Mouse (Mus musculus) heart, embryonic 10.5 days (tissue): ENCODE measurements at regions not wholly inside any gene's neighbourhood (a gene's known extent, or its start where the extent isn't known, plus 50 kb on each side); places are given as distances from the start of the nearest gene placed in this dataset.
A peak's percentile ranks its signal among the peaks of the same experiment; 100 is the strongest.

Experiments
- DNase-seq: peaks from one replicate; pipeline ENCODE4 v3.0.0-alpha.2; 2017; ENCODE audit warnings: low spot score
- H3K27ac ChIP-seq: fragments of 300-500 bp; sonication (generic); 2 replicates; pipeline ENCODE4 v1.5.1; 2016; ENCODE audit warnings: mild to moderate bottlenecking
- H3K27me3 ChIP-seq: fragments of 300-500 bp; sonication (generic); 2 replicates; pipeline ENCODE4 v1.6.1; 2016; ENCODE audit warnings: mild to moderate bottlenecking; ENCODE audit not compliant: poor library complexity, insufficient read depth, severe bottlenecking
- H3K36me3 ChIP-seq: fragments of 300-500 bp; sonication (generic); 2 replicates; pipeline ENCODE4 v1.6.1; 2016; ENCODE audit warnings: mild to moderate bottlenecking, moderate library complexity
- H3K4me1 ChIP-seq: fragments of 300-500 bp; sonication (generic); 2 replicates; pipeline ENCODE4 v1.6.1; 2016; ENCODE audit warnings: mild to moderate bottlenecking
- H3K4me3 ChIP-seq: fragments of 300-500 bp; sonication (generic); 2 replicates; pipeline ENCODE4 v1.5.1; 2016; ENCODE audit warnings: mild to moderate bottlenecking, moderate library complexity
- H3K9me3 ChIP-seq: fragments of 300-500 bp; sonication (generic); 2 replicates; pipeline ENCODE4 v1.6.1; 2016; ENCODE audit warnings: mild to moderate bottlenecking, moderate library complexity
- WGBS: fragments of 180-500 bp; shearing (Covaris S2); methylation state at CpG from one replicate; pipeline ENCODE4 v1.1.7; 2016; 5-methylcytosine and 5-hydroxymethylcytosine counted together

DNA sequence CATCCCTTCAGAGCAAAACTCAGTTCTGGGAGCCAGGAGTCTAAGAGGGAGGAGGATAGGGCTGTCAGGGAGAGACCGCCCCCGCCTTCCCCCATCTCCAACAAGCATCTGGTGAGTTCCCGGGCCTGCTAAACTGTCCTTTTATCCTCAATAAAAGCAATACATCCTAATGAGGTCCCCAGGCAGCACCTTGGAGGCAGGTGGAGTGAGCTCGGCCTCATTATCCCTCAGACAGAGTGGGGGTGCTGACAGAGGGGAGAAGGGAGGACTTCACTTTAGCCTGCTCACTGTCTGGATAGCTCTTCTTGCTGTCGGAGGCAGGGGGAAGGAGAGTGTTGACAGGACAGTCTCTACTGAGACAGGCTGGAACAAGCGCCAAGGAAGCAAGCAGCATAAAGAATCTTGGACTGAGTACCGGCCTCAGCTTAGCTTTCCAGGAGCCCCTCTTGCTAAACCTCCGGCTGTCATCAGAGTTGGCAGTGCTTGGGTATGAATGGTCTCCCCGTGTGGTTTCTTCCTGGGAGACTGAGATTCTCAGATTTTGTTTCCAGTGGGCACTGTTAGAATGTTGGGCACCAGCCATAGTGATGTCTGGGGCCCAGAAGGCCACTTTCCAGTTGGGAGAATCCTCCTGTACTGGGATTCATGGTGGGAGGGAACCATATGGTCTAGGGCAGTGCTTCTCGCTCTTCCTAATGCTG, 537.3 kb downstream of the Tbc1d22a start:
- Histone ChIP-seq H3K4me1 (0 out of 2 replicates have a peak, but pooled peaks cover 2% of the 10 kb centered on the region), H3K27ac (no peak overlapping the region), H3K4me3 (no peak overlapping the region), H3K9me3 (no peaks in the 10 kb centered on the region), H3K36me3 (no peaks in the 10 kb centered on the region), H3K27me3 (peaks cover 4% of the 10 kb centered on the region; the same call in 1 of the 2 replicates)
- peak; percentile 78 for DNase-seq
- 43% methylated on average over 10 of the region's 10 CpGs for WGBS

DNA sequence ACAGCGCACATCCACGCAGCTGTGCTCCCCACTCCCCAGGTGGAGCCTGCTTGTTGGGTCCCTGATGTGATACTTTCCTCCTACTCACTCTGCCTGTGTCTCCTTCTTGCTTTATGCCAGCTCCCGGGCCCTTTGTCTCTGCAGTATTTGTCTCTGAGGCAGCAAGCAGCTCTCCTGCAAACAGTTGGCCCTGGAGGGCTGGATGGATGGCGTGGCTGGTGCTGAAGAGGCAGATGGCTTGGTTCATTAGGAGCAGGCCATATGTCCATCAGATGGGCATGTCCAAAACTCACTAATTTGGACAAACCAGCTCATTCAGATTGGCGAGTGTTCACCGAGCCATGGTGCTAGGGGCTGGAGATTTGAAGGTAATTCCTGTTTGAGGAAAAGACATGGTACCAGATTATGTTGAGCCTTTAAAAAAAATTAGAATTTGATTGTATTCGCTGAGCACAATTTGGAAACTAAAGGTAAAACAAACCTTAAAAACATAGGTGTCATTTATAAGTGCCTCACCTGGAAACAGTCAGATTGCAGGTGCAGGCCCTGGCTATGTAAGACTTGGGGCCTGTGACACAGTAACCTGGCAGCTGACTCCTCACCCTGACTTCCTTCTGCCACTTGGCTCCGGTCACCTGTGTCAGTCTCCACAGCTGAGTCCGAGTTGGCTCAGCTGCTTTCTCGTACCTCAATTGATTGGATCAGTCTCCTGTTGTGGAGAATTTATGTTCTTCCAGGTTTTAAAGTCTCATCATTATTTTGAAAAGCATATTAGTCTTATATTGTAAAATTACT, 549.5 kb downstream of the Tbc1d22a start:
- no peaks in the 10 kb centered on the region for H3K36me3 ChIP-seq
- no peak for DNase-seq
- H3K4me3 ChIP-seq, result no peak overlapping the region
- no peaks in the 10 kb centered on the region for H3K4me1 ChIP-seq
- H3K27ac ChIP-seq, result no peak overlapping the region
- H3K27me3 ChIP-seq, result no peaks in the 10 kb centered on the region
- no peaks in the 10 kb centered on the region for H3K9me3 ChIP-seq
- WGBS, result 88% methylated on average over 10 of the region's 10 CpGs

DNA sequence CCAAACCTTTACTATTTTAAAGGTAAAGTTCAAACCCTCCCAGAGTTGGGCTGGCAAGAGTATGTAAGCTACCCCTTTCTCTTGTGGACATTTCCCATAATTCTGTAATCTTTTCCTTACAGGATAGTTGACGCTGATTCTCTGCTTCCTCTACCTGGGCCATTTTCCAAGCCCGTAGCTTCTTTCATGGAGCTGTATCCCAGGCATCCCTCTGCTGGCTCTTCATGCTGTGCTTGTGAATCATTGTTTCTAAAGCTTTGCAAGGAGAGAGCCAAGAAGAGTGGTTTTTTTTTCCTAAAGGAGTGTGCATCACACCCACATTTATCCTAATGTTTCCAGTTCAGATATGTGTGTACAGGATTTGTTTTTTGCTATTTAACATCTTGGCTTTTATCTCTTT, 553.4 kb downstream of the Tbc1d22a start:
- Histone ChIP-seq H3K4me3 (no peak overlapping the region), H3K27ac (no peak overlapping the region), H3K27me3 (no peaks in the 10 kb centered on the region; the same call in 1 of the 2 replicates), H3K9me3 (no peaks in the 10 kb centered on the region), H3K36me3 (no peaks in the 10 kb centered on the region), H3K4me1 (no peaks in the 10 kb centered on the region)
- WGBS, result 70% methylated on average over 2 of the region's 2 CpGs
- DNase-seq, result no peak

DNA sequence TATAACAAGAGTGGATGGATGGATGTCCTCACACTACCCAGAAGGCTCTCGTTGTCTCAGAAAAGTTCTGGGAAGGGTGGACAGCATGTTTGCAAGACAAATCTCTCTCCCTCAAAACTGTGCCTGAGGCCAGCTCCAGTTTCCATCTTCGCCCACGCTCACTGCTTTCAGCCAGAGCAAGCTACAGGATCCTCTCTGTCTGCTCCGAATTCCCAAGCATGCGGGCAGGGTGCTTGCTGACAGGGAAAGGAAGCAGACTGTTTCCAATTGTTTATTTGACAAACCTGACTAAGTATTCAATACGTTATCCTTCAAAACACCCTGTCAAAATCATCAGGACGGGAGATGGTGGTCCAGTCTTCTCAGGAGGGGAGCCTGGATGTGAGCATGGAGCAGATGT, 558.8 kb downstream of the Tbc1d22a start:
- Histone ChIP-seq H3K4me3 (no peak overlapping the region), H3K9me3 (no peaks in the 10 kb centered on the region), H3K27ac (no peak overlapping the region), H3K4me1 (no peaks in the 10 kb centered on the region), H3K36me3 (no peaks in the 10 kb centered on the region), H3K27me3 (peaks cover 4% of the 10 kb centered on the region; the same call in 1 of the 2 replicates)
- WGBS, result 60% methylated on average over 7 of the region's 7 CpGs
- no peak for DNase-seq

DNA sequence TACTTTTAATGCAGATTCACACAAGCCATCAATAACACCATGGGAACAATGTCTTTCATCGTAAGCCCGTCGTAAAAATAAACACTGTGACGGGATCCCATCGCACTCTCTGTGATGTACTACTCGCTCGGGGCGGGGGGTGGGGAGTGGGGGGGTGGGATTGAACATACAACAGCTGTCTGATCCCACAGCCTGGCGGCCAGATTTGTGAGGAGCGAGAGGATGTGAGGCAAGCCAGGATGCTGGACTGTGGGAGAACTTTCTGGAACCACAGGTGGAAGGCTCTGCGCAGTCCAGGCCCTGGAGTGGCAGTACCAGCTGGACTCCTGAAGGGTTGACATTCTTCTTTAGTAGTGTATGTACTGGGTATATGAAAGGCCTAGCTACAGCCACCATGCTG, 563.7 kb downstream of the Tbc1d22a start:
- Histone ChIP-seq H3K9me3 (no peaks in the 10 kb centered on the region), H3K36me3 (no peaks in the 10 kb centered on the region), H3K27me3 (peaks cover under 1% of the 10 kb centered on the region; the same call in 1 of the 2 replicates), H3K4me1 (no peaks in the 10 kb centered on the region), H3K4me3 (no peak overlapping the region), H3K27ac (no peak overlapping the region)
- 80% methylated on average over 11 of the region's 11 CpGs for WGBS
- DNase-seq, result no peak

DNA sequence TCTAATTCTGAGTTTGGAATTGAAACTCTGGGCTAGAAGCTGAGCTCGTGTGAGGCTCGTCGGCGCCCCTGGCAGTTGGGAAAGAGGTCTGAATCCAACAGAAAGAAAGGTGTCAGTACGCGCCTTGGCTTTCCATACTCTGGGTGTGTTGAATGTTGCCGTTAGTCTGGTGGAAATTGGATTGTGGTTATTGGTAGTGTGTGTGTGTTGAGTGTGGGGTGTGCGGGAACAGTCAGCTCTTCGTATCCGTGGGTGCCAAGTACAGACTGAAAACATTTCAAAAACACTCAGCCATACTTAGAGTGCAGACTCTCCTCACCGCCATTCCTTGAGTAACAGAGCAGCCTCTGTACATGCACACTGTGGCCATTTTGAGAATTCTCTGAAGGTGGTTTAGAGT, 566.9 kb downstream of the Tbc1d22a start:
- 88% methylated on average over 11 of the region's 11 CpGs for WGBS
- no peaks in the 10 kb centered on the region for H3K9me3 ChIP-seq

DNA sequence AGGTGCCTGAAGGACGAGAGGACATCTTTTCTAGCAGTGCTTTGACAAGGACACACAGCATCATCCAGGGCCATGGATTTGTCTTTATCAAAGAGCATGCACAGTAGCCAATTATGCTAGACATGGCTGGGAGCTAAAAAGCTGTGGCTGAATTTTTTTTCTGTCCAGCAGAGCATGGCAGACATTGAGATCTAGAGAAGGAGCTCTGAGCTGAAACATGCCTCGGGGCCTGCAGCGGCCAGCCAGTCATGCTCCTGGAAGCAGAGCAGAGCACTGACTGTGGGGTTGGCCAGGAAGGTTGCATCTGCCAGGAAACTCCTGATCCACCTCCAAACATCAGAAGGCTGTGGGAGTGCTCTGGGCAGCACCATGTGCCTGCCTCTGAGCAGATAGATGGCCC, 580.5 kb downstream of the Tbc1d22a start:
- Histone ChIP-seq H3K4me1 (no peaks in the 10 kb centered on the region), H3K9me3 (no peaks in the 10 kb centered on the region), H3K27me3 (no peaks in the 10 kb centered on the region; the same call in 1 of the 2 replicates), H3K4me3 (no peak overlapping the region), H3K36me3 (no peaks in the 10 kb centered on the region), H3K27ac (no peak overlapping the region)
- no peak for DNase-seq
- WGBS, result 75% methylated on average over 3 of the region's 3 CpGs

More for the DNA sequence above, 566.9 kb downstream of the Tbc1d22a start:
- H3K4me3 ChIP-seq, result no peak overlapping the region
- no peaks in the 10 kb centered on the region; the same call in 1 of the 2 replicates for H3K27me3 ChIP-seq
- no peak overlapping the region for H3K27ac ChIP-seq
- no peak for DNase-seq
- no peaks in the 10 kb centered on the region for H3K4me1 ChIP-seq
- no peaks in the 10 kb centered on the region for H3K36me3 ChIP-seq

DNA sequence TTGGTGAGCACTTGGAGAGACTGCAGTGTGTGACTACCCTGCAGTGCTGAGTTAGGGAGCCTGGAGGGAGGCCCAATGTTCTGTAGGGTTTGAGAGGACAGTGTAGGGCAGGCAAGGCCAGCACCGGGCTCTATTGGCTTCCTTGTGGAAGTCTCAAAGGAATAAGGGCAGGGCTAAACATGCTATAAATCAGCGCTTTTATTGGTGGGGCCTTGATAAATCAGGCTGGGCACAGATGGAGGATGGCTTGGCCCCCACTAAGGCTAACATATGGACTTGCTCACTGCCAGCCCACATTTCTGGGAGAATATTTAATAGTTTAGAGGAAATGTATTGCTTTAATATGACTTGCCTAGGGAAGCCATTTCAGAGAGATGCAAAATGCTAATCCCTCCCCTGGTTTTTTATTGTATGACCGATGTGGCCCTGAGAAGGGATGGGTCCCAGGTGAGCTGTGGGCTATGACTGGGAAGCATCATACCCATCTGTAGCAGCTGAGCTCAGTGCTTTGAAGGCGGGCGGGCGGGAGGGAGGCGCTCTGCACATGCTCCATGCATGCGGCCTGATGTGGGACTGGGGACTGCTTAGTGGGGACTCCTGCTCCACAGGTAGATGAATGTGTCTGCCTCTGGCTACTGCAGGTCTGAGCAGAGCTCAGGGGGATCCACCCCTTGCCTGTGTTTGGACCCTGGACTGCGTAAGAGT, 584.4 kb downstream of the Tbc1d22a start:
- Histone ChIP-seq H3K36me3 (no peaks in the 10 kb centered on the region), H3K4me3 (no peak overlapping the region), H3K27me3 (no peaks in the 10 kb centered on the region; the same call in 1 of the 2 replicates), H3K27ac (no peak overlapping the region), H3K4me1 (no peaks in the 10 kb centered on the region), H3K9me3 (no peaks in the 10 kb centered on the region)
- DNase-seq, result no peak
- WGBS, result 87% methylated on average over 9 of the region's 9 CpGs

DNA sequence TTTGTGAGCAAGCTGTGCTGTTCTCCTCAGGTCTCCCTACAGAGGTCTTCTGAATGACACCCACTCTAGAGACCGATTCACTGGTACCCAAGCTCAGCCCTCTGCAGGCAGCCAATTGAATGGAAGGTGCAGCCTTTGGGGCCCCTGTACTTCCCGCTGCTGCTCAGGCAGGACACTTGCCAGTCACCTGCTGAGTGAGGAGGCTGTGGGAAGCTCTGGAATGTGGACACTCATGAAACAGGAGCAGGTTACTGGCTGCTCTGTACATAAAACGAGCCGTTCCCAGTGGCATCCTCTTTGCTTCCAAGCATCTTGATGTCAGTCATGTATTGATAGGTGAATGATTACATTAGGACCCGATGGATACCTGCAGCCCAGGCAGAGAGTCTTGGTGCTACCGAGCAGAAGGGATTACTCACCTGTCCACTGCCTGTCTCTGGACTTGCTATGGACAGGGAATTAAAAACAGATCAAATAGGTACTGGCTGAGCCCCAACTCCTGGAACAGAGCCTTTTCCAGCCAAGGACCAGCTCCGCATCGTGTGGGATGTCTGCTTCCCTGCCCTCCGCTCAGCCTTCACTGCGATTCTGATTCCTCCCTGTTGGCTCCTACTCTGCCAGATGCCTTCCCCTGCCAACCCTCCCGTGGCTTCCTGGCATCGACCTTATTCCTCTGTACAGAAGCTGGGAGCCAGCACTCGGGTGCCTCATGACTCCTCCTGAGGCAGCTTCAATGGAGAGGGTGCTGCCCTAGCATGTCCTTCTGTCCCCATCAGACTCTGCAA, 593.2 kb downstream of the Tbc1d22a start:
- Histone ChIP-seq H3K27ac (no peak overlapping the region), H3K27me3 (no peaks in the 10 kb centered on the region), H3K9me3 (no peaks in the 10 kb centered on the region), H3K4me1 (peaks cover 4% of the 10 kb centered on the region; the same call in 1 of the 2 replicates), H3K4me3 (no peak overlapping the region), H3K36me3 (no peaks in the 10 kb centered on the region)
- WGBS, result 79% methylated on average over 13 of the region's 13 CpGs
- no peak for DNase-seq

DNA sequence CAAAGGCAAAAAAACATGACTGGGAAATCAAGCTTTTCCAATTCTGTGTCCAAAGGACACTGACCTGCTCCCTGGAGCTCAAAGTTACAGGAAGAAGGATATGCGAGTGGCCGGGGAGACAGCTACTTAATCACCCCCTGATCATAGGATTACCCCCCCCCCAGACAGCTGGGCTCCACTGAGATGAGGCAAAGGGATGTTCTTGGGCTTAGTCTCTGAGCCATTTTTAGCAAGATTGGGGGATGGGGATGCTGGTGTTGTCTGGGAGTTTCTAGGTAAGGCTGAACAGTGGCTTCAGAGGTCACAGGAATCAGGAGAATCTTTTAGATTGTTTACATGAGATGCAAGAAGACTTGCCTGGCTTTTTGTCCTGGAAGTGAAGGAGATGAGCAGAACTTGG, 597.6 kb downstream of the Tbc1d22a start:
- 40% methylated on average over 2 of the region's 2 CpGs for WGBS

DNA sequence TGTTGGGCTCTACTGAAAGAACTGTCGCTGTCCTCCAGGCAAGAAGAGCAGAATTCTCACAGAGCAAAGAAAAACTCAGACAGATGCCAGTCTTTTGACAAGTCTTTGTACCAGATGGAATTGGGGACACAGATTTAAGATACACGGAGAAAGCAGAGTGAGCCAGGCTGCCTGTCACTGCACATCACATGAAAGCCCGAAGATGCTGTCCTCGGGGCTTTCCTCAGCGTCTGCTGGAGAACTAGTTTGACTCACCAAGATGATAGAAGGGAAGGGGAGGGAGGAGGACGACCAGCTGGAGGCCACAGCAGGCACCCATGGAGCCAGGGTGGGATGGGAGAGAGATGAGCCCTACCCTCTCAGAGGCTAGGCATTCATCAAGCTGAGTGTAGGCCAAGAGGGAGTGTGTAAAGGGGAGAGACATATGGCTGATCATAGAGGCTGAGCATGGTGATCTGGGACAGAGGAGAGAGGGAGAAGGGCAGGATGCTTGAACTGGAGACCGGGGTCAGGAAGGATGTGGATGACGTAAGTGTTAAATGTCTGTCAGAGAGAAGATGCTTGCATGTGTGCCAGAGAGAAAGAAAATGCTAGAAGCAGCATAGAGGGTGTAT, 600.7 kb downstream of the Tbc1d22a start:
- DNase-seq, result no peak
- H3K9me3 ChIP-seq, result no peaks in the 10 kb centered on the region
- H3K27ac ChIP-seq, result no peak overlapping the region
- H3K27me3 ChIP-seq, result no peaks in the 10 kb centered on the region
- H3K4me1 ChIP-seq, result peaks cover 4% of the 10 kb centered on the region; the same call in 1 of the 2 replicates
- no peaks in the 10 kb centered on the region for H3K36me3 ChIP-seq
- no peak overlapping the region for H3K4me3 ChIP-seq
- 57% methylated on average over 8 of the region's 8 CpGs for WGBS

More for the DNA sequence above, 597.6 kb downstream of the Tbc1d22a start:
- no peaks in the 10 kb centered on the region for H3K36me3 ChIP-seq
- no peak overlapping the region for H3K4me3 ChIP-seq
- no peak for DNase-seq
- H3K27ac ChIP-seq, result no peak overlapping the region
- peaks cover 4% of the 10 kb centered on the region; the same call in 1 of the 2 replicates for H3K4me1 ChIP-seq
- H3K27me3 ChIP-seq, result no peaks in the 10 kb centered on the region
- no peaks in the 10 kb centered on the region for H3K9me3 ChIP-seq

DNA sequence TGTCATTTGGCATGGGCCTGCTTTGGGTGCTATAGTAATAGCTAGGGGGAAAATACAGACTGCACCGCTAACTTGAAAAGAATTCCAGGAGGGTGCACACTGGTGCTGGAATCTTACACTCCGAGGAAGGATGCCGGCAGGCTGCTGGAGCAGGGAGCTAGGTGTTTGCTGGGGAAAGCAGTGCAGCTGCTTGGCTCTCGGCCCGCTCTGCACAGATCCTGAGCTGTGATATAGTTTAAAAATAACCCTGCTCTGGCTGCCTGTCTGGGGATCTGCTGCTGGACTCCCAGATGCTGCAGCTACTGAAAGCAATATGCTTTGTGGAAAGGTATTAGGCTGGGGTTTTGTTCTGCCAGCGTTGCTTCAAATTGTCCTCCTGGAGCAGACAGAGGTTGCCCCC, 621.7 kb downstream of the Tbc1d22a start:
- Histone ChIP-seq H3K4me3 (peak overlapping the region; percentile 22; the same call in 1 of the 2 replicates), H3K4me1 (peaks cover 27% of the 10 kb centered on the region), H3K36me3 (no peaks in the 10 kb centered on the region), H3K9me3 (no peaks in the 10 kb centered on the region; the same call in 1 of the 2 replicates), H3K27ac (peak overlapping the region; percentile 56; the same call in 1 of the 2 replicates), H3K27me3 (no peaks in the 10 kb centered on the region)
- WGBS, result 20% methylated on average over 6 of the region's 6 CpGs
- DNase-seq, result no peak
